Mouse (Mus musculus) mouse embryonic stem cell (cell line): ENCODE data around the gene Pou3f3.

Source experiments
- in situ Hi-C, 2 experiments: fragments of 300-500 bp; cut with MboI; formaldehyde crosslinking; loops; 1 replicate in 1 of 2; 3 replicates in 1 of 2; pipeline ENCODE4 v1.14.3; 2019 to 2020; ENCODE audit warnings: low sequenced_read_pairs in 2 of 2, low pct_unique_long_range_greater_than_20kb in 1 of 2, mixed read lengths in 1 of 2; ENCODE audit not compliant: unreplicated experiment in 1 of 2

Pou3f3 gene

DNA sequence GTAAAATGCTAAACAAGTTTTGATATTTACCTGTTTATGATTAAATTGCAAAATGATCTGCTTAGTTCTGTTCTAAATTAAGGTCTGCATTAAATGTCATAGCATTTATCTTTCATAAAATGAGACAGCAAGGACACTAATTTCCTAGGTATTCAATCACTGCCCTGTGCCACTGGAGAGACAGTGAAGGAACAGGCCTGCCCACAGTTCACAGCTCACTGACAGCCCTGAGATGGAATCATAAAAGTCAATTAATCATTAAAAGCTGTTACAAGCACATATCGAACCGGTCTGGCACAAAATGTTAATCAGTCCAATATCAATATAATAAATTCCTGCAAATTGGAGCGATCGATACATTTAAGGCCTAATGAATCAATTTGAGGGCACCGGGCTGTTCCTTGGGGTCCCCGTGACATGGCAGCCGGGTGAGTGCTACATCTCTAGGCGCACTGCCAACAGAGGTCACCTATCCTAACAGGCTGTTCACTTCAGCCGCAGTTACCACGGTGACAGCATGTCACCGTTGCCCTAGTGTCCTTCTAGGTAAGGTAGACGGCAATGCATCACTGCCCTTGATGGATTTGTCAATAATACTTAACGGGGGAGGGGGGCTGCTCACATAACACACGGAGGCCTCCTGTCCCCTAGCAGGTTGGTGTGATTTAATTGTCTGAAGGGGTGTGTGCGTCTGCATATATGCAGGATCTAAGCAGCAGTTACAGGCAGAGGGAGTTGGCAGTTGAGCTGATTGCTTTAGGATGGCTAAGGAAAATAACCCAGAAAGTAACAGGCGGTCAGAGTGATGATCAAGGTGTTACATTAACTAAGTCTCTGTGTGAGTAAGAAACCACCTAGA lies 46.0 kb downstream of the Pou3f3 start:
- in situ Hi-C loops = no loop called here

DNA sequence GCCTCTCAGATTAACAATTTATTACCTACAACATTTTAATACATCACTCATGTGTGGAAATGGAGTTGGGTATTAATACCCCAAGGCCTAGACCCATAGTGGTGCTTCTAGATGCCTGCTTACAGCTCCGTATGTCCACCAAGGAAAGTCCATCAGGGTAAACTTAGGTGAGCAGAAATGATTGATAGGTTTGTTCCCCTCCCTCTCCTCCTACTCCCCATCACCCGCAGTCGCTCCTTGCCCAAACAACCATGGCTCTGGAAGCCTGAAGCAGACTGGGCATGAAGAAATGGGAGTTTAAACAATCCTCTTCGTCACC lies 46.6 kb downstream of the Pou3f3 start:
- in situ Hi-C loops = no loop called here

DNA sequence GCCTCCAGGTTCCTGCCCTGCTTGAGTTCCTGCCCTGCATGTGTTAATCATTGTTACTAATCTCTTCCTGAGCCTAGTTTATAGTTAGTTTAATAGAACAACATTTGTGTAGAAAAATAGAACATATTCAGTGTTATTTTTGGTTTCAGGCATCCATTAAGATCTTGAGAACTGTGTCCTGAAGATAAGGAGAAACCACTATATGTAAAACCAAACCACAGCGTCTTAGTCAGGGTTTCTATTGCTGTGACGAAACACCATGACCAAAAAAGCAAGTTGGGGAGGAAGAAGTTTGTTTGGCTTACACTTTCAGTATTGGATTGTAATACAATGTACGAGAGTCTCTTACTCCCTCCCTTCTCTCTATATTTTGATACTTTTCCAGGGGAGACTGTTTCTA lies 49.5 kb downstream of the Pou3f3 start:
- in situ Hi-C loops = no loop called here

DNA sequence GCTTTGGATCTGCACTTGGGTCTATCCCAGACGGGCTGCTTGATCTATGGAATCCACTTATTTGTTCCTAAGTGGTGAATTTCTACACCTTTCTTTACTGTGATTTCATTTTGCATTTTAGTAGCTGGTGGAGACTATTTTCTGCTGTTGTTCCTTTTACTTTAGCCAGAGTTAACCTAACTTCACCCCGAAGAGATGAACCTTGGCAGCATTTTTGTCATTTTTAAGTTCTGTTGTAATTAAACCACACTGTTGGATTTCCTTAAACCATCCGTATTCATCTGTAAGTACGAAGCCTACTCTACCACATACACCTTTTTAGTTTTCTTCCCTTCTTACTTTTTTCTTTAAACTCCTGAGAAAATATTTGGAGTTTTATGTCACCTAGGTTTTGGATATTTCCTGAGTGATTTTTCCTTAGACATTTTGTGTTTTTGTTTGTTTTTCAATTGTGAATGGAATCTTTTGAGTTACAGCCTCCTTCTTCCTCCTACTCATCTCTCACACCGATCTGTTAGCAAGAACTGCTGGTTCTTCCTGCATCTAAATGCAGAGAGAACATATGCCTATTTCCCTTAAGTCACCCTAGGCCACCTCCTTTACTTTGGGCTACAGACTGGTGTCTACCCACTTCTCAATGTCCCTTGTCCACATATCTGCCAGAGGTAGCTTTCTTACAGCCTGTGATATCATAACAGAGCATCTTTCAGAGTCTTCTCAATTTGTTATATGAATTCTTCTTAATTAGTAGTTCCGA lies 54.1 kb downstream of the Pou3f3 start:
- in situ Hi-C loops = no loop called here
